Mouse (Mus musculus): Measurements from ENCODE around the gene Map4. TPM values are rescaled to one million over a fixed set of nuclear protein-coding genes. Genes with fewer than 3 reads are reported as not detected.

The Map4 gene
- polyA plus RNA-seq, 1 experiment from 2014 or later = 25.4 TPM

- TF ChIP-seq CTCF (IDR thresholded peaks at IDR 0.05; ENCODE audit: low read depth) (no peak), EP300 (optimal IDR thresholded peaks at IDR 0.05) (no peak)
- H3K4me3 ChIP-seq (ENCODE audit: low read depth, low read length) = no peak overlapping the region
- H3K36me3 ChIP-seq (ENCODE audit: control insufficient read depth, insufficient read depth, low read length) = no peaks in the 10 kb centered on the region
- no peaks in the 10 kb centered on the region for H3K27me3 ChIP-seq (ENCODE audit: control insufficient read depth, insufficient read depth, low read length)
- H3K27ac ChIP-seq (replicated peaks) = no peak overlapping the region
- no peak overlapping the region for H3K9ac ChIP-seq (ENCODE audit: low read length)
- no peak for ATAC-seq (ENCODE audit: low FRiP score, low TSS enrichment)
- H3K9me3 ChIP-seq (ENCODE audit: control insufficient read depth, low read length) = no peaks in the 10 kb centered on the region
- DNase-seq (ENCODE audit: low spot score) = no peak
- no peak overlapping the region for H3K4me2 ChIP-seq (replicated peaks; ENCODE audit: low read depth)
- no peaks in the 10 kb centered on the region for H3K4me1 ChIP-seq (replicated peaks; ENCODE audit: control insufficient read depth, insufficient read depth)
- WGBS = 77% methylated on average over 2 of the region's 2 CpGs
Measured at GRCm38 (mm10) chr9:109944712-109945111, 13.5 kb downstream of the Map4 start.

GRCm38 (mm10) chr9:109948546-109948945 is 17.3 kb downstream of the Map4 start:
- DNase-seq (ENCODE audit: low spot score) (no peak), ATAC-seq (ENCODE audit: low FRiP score, low TSS enrichment) (no peak)
- H3K27ac ChIP-seq (replicated peaks) = no peak overlapping the region
- TF ChIP-seq EP300 (optimal IDR thresholded peaks at IDR 0.05) (no peak), CTCF (IDR thresholded peaks at IDR 0.05; ENCODE audit: low read depth) (no peak)
- no peak overlapping the region for H3K9ac ChIP-seq (ENCODE audit: low read length)
- H3K36me3 ChIP-seq (ENCODE audit: control insufficient read depth, insufficient read depth, low read length) = no peaks in the 10 kb centered on the region
- no peaks in the 10 kb centered on the region for H3K9me3 ChIP-seq (ENCODE audit: control insufficient read depth, low read length)
- H3K4me1 ChIP-seq (replicated peaks; ENCODE audit: control insufficient read depth, insufficient read depth) = no peaks in the 10 kb centered on the region
- H3K4me2 ChIP-seq (replicated peaks; ENCODE audit: low read depth) = no peak overlapping the region
- no peaks in the 10 kb centered on the region for H3K27me3 ChIP-seq (ENCODE audit: control insufficient read depth, insufficient read depth, low read length)
- no peak overlapping the region for H3K4me3 ChIP-seq (ENCODE audit: low read depth, low read length)

GRCm38 (mm10) chr9:109949801-109950200 is 18.5 kb downstream of the Map4 start:
- ATAC-seq (ENCODE audit: low FRiP score, low TSS enrichment) (no peak), DNase-seq (ENCODE audit: low spot score) (no peak)
- H3K27ac ChIP-seq (replicated peaks) = no peak overlapping the region
- H3K27me3 ChIP-seq (ENCODE audit: control insufficient read depth, insufficient read depth, low read length) = no peaks in the 10 kb centered on the region
- no peaks in the 10 kb centered on the region for H3K9me3 ChIP-seq (ENCODE audit: control insufficient read depth, low read length)
- no peak overlapping the region for H3K4me2 ChIP-seq (replicated peaks; ENCODE audit: low read depth)
- H3K4me1 ChIP-seq (replicated peaks; ENCODE audit: control insufficient read depth, insufficient read depth) = no peaks in the 10 kb centered on the region
- H3K4me3 ChIP-seq (ENCODE audit: low read depth, low read length) = no peak overlapping the region
- H3K36me3 ChIP-seq (ENCODE audit: control insufficient read depth, insufficient read depth, low read length) = no peaks in the 10 kb centered on the region
- H3K9ac ChIP-seq (ENCODE audit: low read length) = no peak overlapping the region
- 85% methylated on average over 4 of the region's 4 CpGs for WGBS
- no peak for TF ChIP-seq CTCF (IDR thresholded peaks at IDR 0.05; ENCODE audit: low read depth)
- no peak for TF ChIP-seq EP300 (optimal IDR thresholded peaks at IDR 0.05)

- no peaks in the 10 kb centered on the region for H3K36me3 ChIP-seq (ENCODE audit: control insufficient read depth, insufficient read depth, low read length)
- H3K4me1 ChIP-seq (replicated peaks; ENCODE audit: control insufficient read depth, insufficient read depth) = no peaks in the 10 kb centered on the region
- 87% methylated on average over 8 of the region's 8 CpGs for WGBS
- DNase-seq (ENCODE audit: low spot score) = no peak
- no peak overlapping the region for H3K4me2 ChIP-seq (replicated peaks; ENCODE audit: low read depth)
- no peak overlapping the region for H3K27ac ChIP-seq (replicated peaks)
- H3K9me3 ChIP-seq (ENCODE audit: control insufficient read depth, low read length) = no peaks in the 10 kb centered on the region
- H3K27me3 ChIP-seq (ENCODE audit: control insufficient read depth, insufficient read depth, low read length) = no peaks in the 10 kb centered on the region
- ATAC-seq (ENCODE audit: low FRiP score, low TSS enrichment) = no peak
- H3K9ac ChIP-seq (ENCODE audit: low read length) = no peak overlapping the region
- no peak overlapping the region for H3K4me3 ChIP-seq (ENCODE audit: low read depth, low read length)
- TF ChIP-seq CTCF (IDR thresholded peaks at IDR 0.05; ENCODE audit: low read depth) = no peak
- no peak for TF ChIP-seq EP300 (optimal IDR thresholded peaks at IDR 0.05)
Measured at GRCm38 (mm10) chr9:109953538-109953937, 22.3 kb downstream of the Map4 start.

GRCm38 (mm10) chr9:109954631-109955030 is 23.4 kb downstream of the Map4 start:
- Histone ChIP-seq H3K4me2 (replicated peaks; ENCODE audit: low read depth) (no peak overlapping the region), H3K4me3 (ENCODE audit: low read depth, low read length) (no peak overlapping the region), H3K36me3 (ENCODE audit: control insufficient read depth, insufficient read depth, low read length) (no peaks in the 10 kb centered on the region), H3K4me1 (replicated peaks; ENCODE audit: control insufficient read depth, insufficient read depth) (no peaks in the 10 kb centered on the region), H3K9ac (ENCODE audit: low read length) (no peak overlapping the region), H3K27ac (replicated peaks) (no peak overlapping the region), H3K9me3 (ENCODE audit: control insufficient read depth, low read length) (no peaks in the 10 kb centered on the region), H3K27me3 (ENCODE audit: control insufficient read depth, insufficient read depth, low read length) (no peaks in the 10 kb centered on the region)
- DNase-seq (ENCODE audit: low spot score) (no peak), ATAC-seq (ENCODE audit: low FRiP score, low TSS enrichment) (no peak)
- TF ChIP-seq EP300 (optimal IDR thresholded peaks at IDR 0.05) (no peak), CTCF (IDR thresholded peaks at IDR 0.05; ENCODE audit: low read depth) (no peak)

- Histone ChIP-seq H3K36me3 (ENCODE audit: control insufficient read depth, insufficient read depth, low read length) (no peaks in the 10 kb centered on the region), H3K9me3 (ENCODE audit: control insufficient read depth, low read length) (no peaks in the 10 kb centered on the region), H3K27ac (replicated peaks) (no peak overlapping the region), H3K9ac (ENCODE audit: low read length) (no peak overlapping the region), H3K4me2 (replicated peaks; ENCODE audit: low read depth) (no peak overlapping the region), H3K27me3 (ENCODE audit: control insufficient read depth, insufficient read depth, low read length) (no peaks in the 10 kb centered on the region), H3K4me3 (ENCODE audit: low read depth, low read length) (no peak overlapping the region), H3K4me1 (replicated peaks; ENCODE audit: control insufficient read depth, insufficient read depth) (no peaks in the 10 kb centered on the region)
- TF ChIP-seq CTCF (IDR thresholded peaks at IDR 0.05; ENCODE audit: low read depth) (no peak), EP300 (optimal IDR thresholded peaks at IDR 0.05) (no peak)
- WGBS = 28% methylated on average over 5 of the region's 5 CpGs
- DNase-seq (ENCODE audit: low spot score) (no peak), ATAC-seq (ENCODE audit: low FRiP score, low TSS enrichment) (no peak)
Measured at GRCm38 (mm10) chr9:109959456-109960150, 28.3 kb downstream of the Map4 start.

Measured in stomach, postnatal 0 days (tissue).